ENCODE assay signal across 24 mouse cellular contexts in genomic region chr1:151367721-151368324, GRCm38 (mm10).
"Had no signal": no experiment of that assay in that cellular context is flagged by ENCODE, and none has a peak within 500 bp of the region (broad histone marks: within the 10 kb centered on the region; RNA-seq: fewer than 3 reads in every experiment).

No protein-coding gene starts in this region.

- H3K9ac ChIP-seq: heart, embryonic 13.5 days; heart, embryonic 15.5 days; hindbrain, embryonic 13.5 days; hindbrain, embryonic 15.5 days; kidney, embryonic 15.5 days; limb, embryonic 12.5 days; liver, embryonic 13.5 days; liver, embryonic 15.5 days had no signal

- H3K4me3 ChIP-seq: heart, embryonic 13.5 days; heart, embryonic 15.5 days; hindbrain, embryonic 13.5 days; hindbrain, embryonic 15.5 days; kidney, embryonic 15.5 days; layer of hippocampus, adult 2 months; left cerebral cortex, adult 2 months; limb, embryonic 10.5 days; limb, embryonic 12.5 days; liver, embryonic 13.5 days; liver, embryonic 15.5 days had no signal

- H3K9me3 ChIP-seq: heart, embryonic 13.5 days; heart, embryonic 15.5 days; hindbrain, embryonic 13.5 days; hindbrain, embryonic 15.5 days; kidney, embryonic 15.5 days; limb, embryonic 10.5 days; limb, embryonic 12.5 days; liver, embryonic 13.5 days; liver, embryonic 15.5 days had no signal

- H3K4me2 ChIP-seq: heart, embryonic 11.5 days; heart, embryonic 13.5 days; heart, embryonic 15.5 days; hindbrain, embryonic 13.5 days; hindbrain, embryonic 15.5 days; kidney, embryonic 15.5 days; limb, embryonic 12.5 days; liver, embryonic 11.5 days; liver, embryonic 13.5 days; liver, embryonic 15.5 days had no signal

- H3K27ac ChIP-seq: heart, embryonic 13.5 days; heart, embryonic 15.5 days; hindbrain, embryonic 13.5 days; hindbrain, embryonic 15.5 days; hindbrain, postnatal 0 days; kidney, postnatal 0 days; layer of hippocampus, adult 2 months; left cerebral cortex, adult 2 months; limb, embryonic 10.5 days; limb, embryonic 12.5 days; liver, embryonic 13.5 days; liver, embryonic 15.5 days had no signal

- H3K27me3 ChIP-seq: heart, embryonic 13.5 days; heart, embryonic 15.5 days; hindbrain, embryonic 13.5 days; hindbrain, embryonic 15.5 days; kidney, embryonic 15.5 days; limb, embryonic 12.5 days; liver, embryonic 13.5 days; liver, embryonic 15.5 days had no signal

- H3K4me1 ChIP-seq: hindbrain, embryonic 13.5 days; hindbrain, embryonic 15.5 days; kidney, embryonic 15.5 days; limb, embryonic 10.5 days; limb, embryonic 12.5 days; liver, embryonic 13.5 days; liver, embryonic 15.5 days had no signal

- ATAC-seq: hindbrain, postnatal 0 days; intestine, embryonic 16.5 days had no signal

- DNase-seq: gastrocnemius, postnatal 14 days; gastrocnemius, postnatal 36 days; heart, postnatal 4 days; kidney, adult 11 months; kidney, adult 9 months; kidney, postnatal 14 days; kidney, postnatal 4 days; liver; liver, embryonic 13.5 days had no signal
